Mouse (Mus musculus) midbrain, postnatal 0 days (tissue): ENCODE measurements around the gene Tln2. TPM values are rescaled to one million over a fixed set of nuclear protein-coding genes. Genes with fewer than 3 reads are reported as not detected.

ENCODE experiments used
- ATAC-seq: fragments of 200-750 bp; cut with Nextera tagmentation; 2 replicates; pipeline ENCODE4 v1.8.0; 2017; ENCODE audit warnings: moderate number of reproducible peaks, mild to moderate bottlenecking, moderate TSS enrichment, moderate library complexity; ENCODE audit not compliant: low FRiP score
- DNase-seq: peaks from one replicate; pipeline ENCODE4 v3.0.0-alpha.2; 2015; ENCODE audit warnings: low spot score
- H3K27ac ChIP-seq: fragments of 300-500 bp; sonication (generic); 2 replicates; pipeline ENCODE4 v1.5.1; 2014; ENCODE audit warnings: low read depth, mild to moderate bottlenecking, low read length, mixed read lengths
- H3K27me3 ChIP-seq: fragments of 300-500 bp; sonication (generic); 2 replicates; pipeline ENCODE4 v1.6.1; 2014; ENCODE audit warnings: low read length, control low read depth, mixed read lengths; ENCODE audit not compliant: insufficient read depth
- H3K36me3 ChIP-seq: fragments of 300-500 bp; sonication (generic); 2 replicates; pipeline ENCODE4 v1.6.1; 2014; ENCODE audit warnings: low read length, control low read depth, mixed read lengths; ENCODE audit not compliant: insufficient read depth
- H3K4me1 ChIP-seq: fragments of 300-500 bp; sonication (generic); 2 replicates; pipeline ENCODE4 v1.6.1; 2014; ENCODE audit warnings: mild to moderate bottlenecking, control low read depth, antibody characterized with exemption, low read length, mixed read lengths; ENCODE audit not compliant: insufficient read depth
- H3K4me2 ChIP-seq: fragments of 300-500 bp; sonication (generic); 2 replicates; pipeline ENCODE4 v1.6.1; 2014; ENCODE audit warnings: low read depth, mild to moderate bottlenecking, low read length, mixed read lengths; ENCODE audit not compliant: poor library complexity, severe bottlenecking
- H3K4me3 ChIP-seq: fragments of 300-500 bp; sonication (generic); 2 replicates; pipeline ENCODE4 v1.5.1; 2014; ENCODE audit warnings: low read depth, mild to moderate bottlenecking, low read length, moderate library complexity
- H3K9ac ChIP-seq: fragments of 300-500 bp; sonication (generic); replicated peaks from 2 replicates; pipeline ENCODE4 v1.6.1; 2014; ENCODE audit warnings: mild to moderate bottlenecking, low read length, moderate library complexity, mixed read lengths; ENCODE audit not compliant: poor library complexity, severe bottlenecking
- H3K9me3 ChIP-seq: fragments of 300-500 bp; sonication (generic); 2 replicates; pipeline ENCODE4 v1.6.1; 2016; ENCODE audit warnings: low read length, control low read depth
- CTCF ChIP-seq: IDR thresholded peaks from 2 replicates; pipeline ENCODE4 v1.5.1; 2016; ENCODE audit warnings: antibody characterized with exemption, mild to moderate bottlenecking
- WGBS: fragments of 180-500 bp; shearing (Covaris S2); extraction: QIAGEN DNeasy Blood & Tissue Kit; methylation state at CpG from one replicate; pipeline ENCODE4 v1.1.7; 2014; 5-methylcytosine and 5-hydroxymethylcytosine counted together
- polyA plus RNA-seq: library from polyadenylated mRNA; unstranded; fragments of >200 nt; fragmentation: Nextera tagmentation; extraction: Ambion mirVana; gene quantifications from 2 replicates; pipeline ENCODE4 v1.2.1, GENCODE M21; 2015
- total RNA-seq: library from RNA; depleted of rRNA; stranded (reverse); fragments of >200 nt; gene quantifications from 2 replicates; pipeline ENCODE4 v1.2.3, GENCODE M21; 2014

The Tln2 gene
- total and polyA plus RNA-seq, 2 experiments from 2014 or later: 49.4 to 66.7 TPM

- Histone ChIP-seq H3K4me1 (no peaks in the 10 kb centered on the region), H3K4me2 (no peak overlapping the region), H3K36me3 (no peaks in the 10 kb centered on the region), H3K27ac (no peak overlapping the region), H3K4me3 (no peak overlapping the region), H3K27me3 (no peaks in the 10 kb centered on the region), H3K9me3 (no peaks in the 10 kb centered on the region), H3K9ac (no peak overlapping the region)
- 65% methylated on average over 1 of the region's 1 CpGs for WGBS
- TF ChIP-seq CTCF: no peak
- ATAC-seq: no peak
- no peak for DNase-seq
These were observed 77.7 kb downstream of the Tln2 start for GRCm38 (mm10) chr9:67481851-67482250.

GRCm38 (mm10) chr9:67477445-67477844 lies 82.1 kb downstream of the Tln2 start:
- Histone ChIP-seq H3K9ac (no peak overlapping the region), H3K27me3 (no peaks in the 10 kb centered on the region), H3K9me3 (no peaks in the 10 kb centered on the region), H3K4me2 (no peak overlapping the region), H3K4me3 (no peak overlapping the region), H3K4me1 (no peaks in the 10 kb centered on the region), H3K27ac (no peak overlapping the region), H3K36me3 (no peaks in the 10 kb centered on the region)
- no peak for DNase-seq
- 80% methylated on average over 3 of the region's 3 CpGs for WGBS
- ATAC-seq: no peak
- no peak for TF ChIP-seq CTCF

GRCm38 (mm10) chr9:67476184-67476583 lies 83.3 kb downstream of the Tln2 start:
- H3K4me3 ChIP-seq: no peak overlapping the region
- no peak overlapping the region for H3K27ac ChIP-seq
- no peak overlapping the region for H3K4me2 ChIP-seq
- TF ChIP-seq CTCF: no peak
- H3K9me3 ChIP-seq: no peaks in the 10 kb centered on the region
- H3K27me3 ChIP-seq: no peaks in the 10 kb centered on the region
- H3K36me3 ChIP-seq: no peaks in the 10 kb centered on the region
- ATAC-seq: no peak
- H3K9ac ChIP-seq: no peak overlapping the region
- H3K4me1 ChIP-seq: no peaks in the 10 kb centered on the region
- WGBS: 92% methylated on average over 5 of the region's 5 CpGs
- DNase-seq: no peak

- no peak for ATAC-seq
- TF ChIP-seq CTCF: no peak
- peaks cover 3% of the 10 kb centered on the region; the same call in 1 of the 2 replicates for H3K4me1 ChIP-seq
- 81% methylated on average over 11 of the region's 11 CpGs for WGBS
- H3K36me3 ChIP-seq: no peaks in the 10 kb centered on the region
- DNase-seq: no peak
- H3K27ac ChIP-seq: no peak overlapping the region
- H3K27me3 ChIP-seq: no peaks in the 10 kb centered on the region
- H3K4me3 ChIP-seq: no peak overlapping the region
- no peak overlapping the region for H3K4me2 ChIP-seq
- H3K9me3 ChIP-seq: no peaks in the 10 kb centered on the region
- no peak overlapping the region for H3K9ac ChIP-seq
These were observed 95.9 kb downstream of the Tln2 start for GRCm38 (mm10) chr9:67463440-67464122.

GRCm38 (mm10) chr9:67441484-67441883 lies 118.0 kb downstream of the Tln2 start:
- 8% methylated on average over 1 of the region's 2 CpGs for WGBS
- Histone ChIP-seq H3K27ac (no peak overlapping the region), H3K4me1 (peaks cover 2% of the 10 kb centered on the region; the same call in 1 of the 2 replicates), H3K27me3 (no peaks in the 10 kb centered on the region), H3K36me3 (no peaks in the 10 kb centered on the region), H3K9me3 (no peaks in the 10 kb centered on the region), H3K4me3 (no peak overlapping the region), H3K4me2 (no peak overlapping the region), H3K9ac (no peak overlapping the region)
- TF ChIP-seq CTCF: no peak
- DNase-seq: no peak
- no peak for ATAC-seq

- WGBS: 97% methylated on average over 1 of the region's 1 CpGs
These were observed 122.0 kb downstream of the Tln2 start for GRCm38 (mm10) chr9:67437511-67437910.

More at GRCm38 (mm10) chr9:67437511-67437910, 122.0 kb downstream of the Tln2 start:
- no peak overlapping the region for H3K4me2 ChIP-seq
- TF ChIP-seq CTCF: no peak
- H3K4me3 ChIP-seq: no peak overlapping the region
- no peaks in the 10 kb centered on the region for H3K9me3 ChIP-seq
- no peaks in the 10 kb centered on the region for H3K27me3 ChIP-seq
- DNase-seq (no peak), ATAC-seq (no peak)
- no peaks in the 10 kb centered on the region for H3K36me3 ChIP-seq
- no peak overlapping the region for H3K9ac ChIP-seq
- peaks cover 7% of the 10 kb centered on the region; the same call in 1 of the 2 replicates for H3K4me1 ChIP-seq
- no peak overlapping the region for H3K27ac ChIP-seq
